Mouse (Mus musculus): ENCODE results near the gene Slc12a7. TPM values are rescaled to one million over a fixed set of nuclear protein-coding genes. Genes with fewer than 3 reads are reported as not detected.
A peak's percentile ranks its signal among the peaks of the same experiment; 100 is the strongest.
"Not testable (repeated sequence)": the region's sequence is repeated elsewhere in the genome, so short reads cannot be mapped to it uniquely, and the experiment has no call there.

Slc12a7 gene
- polyA plus RNA-seq, 1 experiment, result 144 TPM

GRCm38 (mm10) chr13:73735928-73736327 lies 3.0 kb downstream of the Slc12a7 start:
- Histone ChIP-seq H3K4me3 (ENCODE audit: control insufficient read depth, insufficient read depth, low read length) (no peak overlapping the region), H3K27me3 (ENCODE audit: control insufficient read depth, insufficient read depth, low read length) (peaks cover 3% of the 10 kb centered on the region; the same call in 1 of the 2 replicates), H3K4me1 (replicated peaks; ENCODE audit: control insufficient read depth, insufficient read depth, low read length) (peaks cover 34% of the 10 kb centered on the region), H3K27ac (ENCODE audit: control insufficient read depth, insufficient read depth, low read length) (peak overlapping the region; percentile 51; the same call in 1 of the 2 replicates), H3K36me3 (ENCODE audit: control insufficient read depth, insufficient read depth, low read length) (no peaks in the 10 kb centered on the region)
- TF ChIP-seq CTCF (IDR thresholded peaks at IDR 0.05; ENCODE audit: borderline replicate concordance, control insufficient read depth, extremely low read depth, insufficient read depth, low read length, poor library complexity), result no peak
- no peak for TF ChIP-seq POLR2A (IDR thresholded peaks at IDR 0.05; ENCODE audit: control insufficient read depth, extremely low read depth, insufficient read depth, low read length, poor library complexity)
- WGBS, result 64% methylated on average over 2 of the region's 2 CpGs
- DNase-seq, result no peak

GRCm38 (mm10) chr13:73736943-73737342 lies 4.0 kb downstream of the Slc12a7 start:
- H3K4me1 ChIP-seq (replicated peaks; ENCODE audit: control insufficient read depth, insufficient read depth, low read length), result peaks cover 37% of the 10 kb centered on the region
- DNase-seq, result peak; percentile 55
- H3K4me3 ChIP-seq (ENCODE audit: control insufficient read depth, insufficient read depth, low read length), result no peak overlapping the region
- peak overlapping the region; percentile 82 for H3K27ac ChIP-seq (ENCODE audit: control insufficient read depth, insufficient read depth, low read length)
- no peaks in the 10 kb centered on the region for H3K36me3 ChIP-seq (ENCODE audit: control insufficient read depth, insufficient read depth, low read length)
- TF ChIP-seq CTCF (IDR thresholded peaks at IDR 0.05; ENCODE audit: borderline replicate concordance, control insufficient read depth, extremely low read depth, insufficient read depth, low read length, poor library complexity) (no peak), POLR2A (IDR thresholded peaks at IDR 0.05; ENCODE audit: control insufficient read depth, extremely low read depth, insufficient read depth, low read length, poor library complexity) (no peak)
- H3K27me3 ChIP-seq (ENCODE audit: control insufficient read depth, insufficient read depth, low read length), result peaks cover 3% of the 10 kb centered on the region; the same call in 1 of the 2 replicates
- 5% methylated on average over 3 of the region's 3 CpGs for WGBS

DNA sequence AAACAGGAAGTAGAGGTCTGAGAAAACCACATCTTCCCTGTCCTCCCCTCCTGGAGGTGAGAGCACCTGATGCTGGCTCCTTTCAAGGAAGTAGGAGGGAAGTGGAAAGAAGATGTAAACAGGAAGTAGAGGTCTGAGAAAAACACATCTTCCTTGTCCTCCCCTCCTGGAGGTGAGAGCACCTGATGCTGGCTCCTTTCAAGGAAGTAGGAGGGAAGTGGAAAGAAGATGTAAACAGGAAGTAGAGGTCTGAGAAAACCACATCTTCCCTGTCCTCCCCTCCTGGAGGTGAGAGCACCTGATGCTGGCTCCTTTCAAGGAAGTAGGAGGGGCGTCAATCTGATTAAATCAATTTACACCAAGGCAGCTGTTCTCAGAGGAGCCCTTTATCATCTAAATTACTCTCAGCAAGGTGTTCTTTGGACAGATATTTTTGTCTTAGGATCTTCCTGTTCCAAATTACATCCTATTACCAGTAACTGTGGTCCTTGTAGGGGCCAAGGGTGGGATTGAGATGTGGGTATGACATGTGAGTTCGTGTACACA lies 7.6 kb downstream of the Slc12a7 start:
- H3K27me3 ChIP-seq (ENCODE audit: control insufficient read depth, insufficient read depth, low read length); DNase-seq; H3K4me3 ChIP-seq (ENCODE audit: control insufficient read depth, insufficient read depth, low read length); H3K36me3 ChIP-seq (ENCODE audit: control insufficient read depth, insufficient read depth, low read length): not testable (repeated sequence)
- peak overlapping the region; percentile 50 for H3K27ac ChIP-seq (ENCODE audit: control insufficient read depth, insufficient read depth, low read length)
- peaks cover 38% of the 10 kb centered on the region for H3K4me1 ChIP-seq (replicated peaks; ENCODE audit: control insufficient read depth, insufficient read depth, low read length)
- 33% methylated on average over 2 of the region's 2 CpGs for WGBS

DNA sequence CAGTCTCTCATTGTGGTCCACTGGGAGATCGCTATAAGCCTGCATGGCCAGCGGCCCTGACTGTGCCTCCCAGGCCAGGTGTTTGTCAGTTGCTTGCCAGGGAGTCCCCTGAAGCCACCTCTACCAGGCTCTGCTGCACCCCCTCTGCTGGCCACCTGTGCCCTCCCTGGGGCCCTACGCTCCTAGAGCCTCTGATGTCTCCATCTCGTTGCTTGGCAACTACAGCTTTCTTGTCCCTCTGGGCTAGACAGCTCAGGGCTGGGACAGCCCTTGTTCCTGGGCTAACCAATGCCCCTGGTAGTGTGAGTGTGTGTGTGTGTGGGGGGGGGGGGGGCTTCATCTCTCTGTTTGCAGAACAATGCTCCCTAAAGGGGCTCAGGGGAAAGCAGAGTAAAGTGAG lies 10.1 kb downstream of the Slc12a7 start:
- no peak overlapping the region for H3K27ac ChIP-seq (ENCODE audit: control insufficient read depth, insufficient read depth, low read length)
- TF ChIP-seq CTCF (IDR thresholded peaks at IDR 0.05; ENCODE audit: borderline replicate concordance, control insufficient read depth, extremely low read depth, insufficient read depth, low read length, poor library complexity) (peak; percentile 69; the same call in 1 of the 2 replicates), POLR2A (IDR thresholded peaks at IDR 0.05; ENCODE audit: control insufficient read depth, extremely low read depth, insufficient read depth, low read length, poor library complexity) (no peak)
- H3K4me3 ChIP-seq (ENCODE audit: control insufficient read depth, insufficient read depth, low read length), result no peak overlapping the region
- WGBS, result 46% methylated on average over 4 of the region's 4 CpGs
- peaks cover 23% of the 10 kb centered on the region for H3K4me1 ChIP-seq (replicated peaks; ENCODE audit: control insufficient read depth, insufficient read depth, low read length)
- no peaks in the 10 kb centered on the region for H3K27me3 ChIP-seq (ENCODE audit: control insufficient read depth, insufficient read depth, low read length)
- peak; percentile 63 for DNase-seq
- H3K36me3 ChIP-seq (ENCODE audit: control insufficient read depth, insufficient read depth, low read length), result no peaks in the 10 kb centered on the region

GRCm38 (mm10) chr13:73743662-73744061 lies 10.8 kb downstream of the Slc12a7 start:
- TF ChIP-seq CTCF (IDR thresholded peaks at IDR 0.05; ENCODE audit: borderline replicate concordance, control insufficient read depth, extremely low read depth, insufficient read depth, low read length, poor library complexity) (no peak), POLR2A (IDR thresholded peaks at IDR 0.05; ENCODE audit: control insufficient read depth, extremely low read depth, insufficient read depth, low read length, poor library complexity) (no peak)
- Histone ChIP-seq H3K4me3 (ENCODE audit: control insufficient read depth, insufficient read depth, low read length) (no peak overlapping the region), H3K27me3 (ENCODE audit: control insufficient read depth, insufficient read depth, low read length) (no peaks in the 10 kb centered on the region), H3K4me1 (replicated peaks; ENCODE audit: control insufficient read depth, insufficient read depth, low read length) (peaks cover 29% of the 10 kb centered on the region), H3K36me3 (ENCODE audit: control insufficient read depth, insufficient read depth, low read length) (no peaks in the 10 kb centered on the region), H3K27ac (ENCODE audit: control insufficient read depth, insufficient read depth, low read length) (no peak overlapping the region)
- 97% methylated on average over 3 of the region's 3 CpGs for whole genome bisulfite sequencing
- no peak for DNase-seq

DNA sequence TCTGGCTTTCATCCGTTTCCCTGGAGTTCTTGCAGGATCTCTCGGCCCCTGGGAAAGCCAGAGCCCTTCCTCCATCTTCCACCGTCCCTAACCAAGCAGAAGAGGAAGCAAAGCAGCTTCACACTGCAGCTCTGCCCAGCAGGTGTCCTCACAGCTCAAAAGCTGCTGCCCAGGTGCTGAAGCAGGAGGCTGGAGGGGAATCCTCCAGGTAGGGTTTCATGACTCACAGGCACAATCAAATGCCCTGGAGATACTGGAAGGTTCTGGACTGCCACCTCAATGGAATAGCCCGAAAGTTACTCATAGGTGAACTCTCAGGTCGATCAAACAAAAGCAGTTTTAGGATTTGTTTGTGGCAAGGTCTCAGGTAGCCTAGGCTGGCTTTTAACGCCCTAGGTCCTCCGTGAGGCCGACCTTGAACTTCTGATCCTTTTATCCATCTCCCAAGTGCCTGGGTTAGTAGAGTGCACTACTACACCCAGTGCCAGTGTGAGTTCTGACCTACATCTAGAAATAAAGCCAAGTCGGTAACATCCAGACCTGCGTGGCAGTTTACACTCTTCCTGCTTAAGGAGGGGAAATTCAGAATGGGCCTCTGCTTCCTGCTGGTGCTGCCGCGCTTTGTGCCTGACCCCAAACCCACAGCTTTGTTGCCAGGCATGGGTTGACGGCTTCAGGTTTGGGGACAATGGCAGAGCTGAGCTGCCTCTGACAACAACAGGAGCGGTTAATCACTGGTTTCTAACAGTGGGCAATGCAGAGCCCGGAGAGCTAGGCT lies 16.0 kb downstream of the Slc12a7 start:
- Histone ChIP-seq H3K36me3 (ENCODE audit: control insufficient read depth, insufficient read depth, low read length) (no peaks in the 10 kb centered on the region), H3K4me1 (replicated peaks; ENCODE audit: control insufficient read depth, insufficient read depth, low read length) (peaks cover 19% of the 10 kb centered on the region), H3K4me3 (ENCODE audit: control insufficient read depth, insufficient read depth, low read length) (no peak overlapping the region), H3K27me3 (ENCODE audit: control insufficient read depth, insufficient read depth, low read length) (no peaks in the 10 kb centered on the region), H3K27ac (ENCODE audit: control insufficient read depth, insufficient read depth, low read length) (peak overlapping the region; percentile 70)
- 19% methylated on average over 15 of the region's 15 CpGs for WGBS
- DNase-seq, result peak; percentile 67
- peak; percentile 67; the same call in 1 of the 2 replicates for TF ChIP-seq CTCF (IDR thresholded peaks at IDR 0.05; ENCODE audit: borderline replicate concordance, control insufficient read depth, extremely low read depth, insufficient read depth, low read length, poor library complexity)
- TF ChIP-seq POLR2A (IDR thresholded peaks at IDR 0.05; ENCODE audit: control insufficient read depth, extremely low read depth, insufficient read depth, low read length, poor library complexity), result 0 out of 2 replicates have a peak, but pooled peaks have one; percentile 23

All from thymus, adult 2 months (tissue).